Mouse (Mus musculus) kidney, adult 8-10 months (tissue): ENCODE measurements at regions not wholly inside any gene's neighbourhood (a gene's known extent, or its start where the extent isn't known, plus 50 kb on each side); places are given as distances from the start of the nearest gene placed in this dataset.

Experiments
- DNase-seq, 2 experiments: peaks; one replicate each; pipeline ENCODE4 v3.0.0; 2022

DNA sequence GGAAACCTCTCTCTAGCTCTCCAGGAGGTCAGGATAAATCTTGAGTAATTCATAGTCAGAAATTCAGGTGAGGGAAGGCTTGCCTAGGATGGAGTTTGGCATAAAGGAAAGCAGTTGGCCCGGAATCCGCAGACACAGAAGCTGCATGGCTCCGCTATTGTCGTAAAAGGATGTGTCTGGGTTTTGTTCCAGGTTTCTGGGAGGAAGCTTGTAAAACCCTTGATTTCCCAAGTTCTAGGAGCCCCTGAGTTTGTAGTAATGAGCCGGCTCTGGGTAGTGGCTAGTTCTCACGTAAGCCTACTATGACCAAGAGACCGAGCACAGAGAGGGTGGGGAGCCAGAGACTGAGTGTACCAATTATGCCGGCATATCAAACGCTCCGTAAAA, 52.7 kb upstream of the Gm21915 start:
- DNase-seq: no peak

GRCm38 (mm10) chr9:40617036-40617675, 53.3 kb upstream of the Gm21915 start:
- no peak for DNase-seq

DNA sequence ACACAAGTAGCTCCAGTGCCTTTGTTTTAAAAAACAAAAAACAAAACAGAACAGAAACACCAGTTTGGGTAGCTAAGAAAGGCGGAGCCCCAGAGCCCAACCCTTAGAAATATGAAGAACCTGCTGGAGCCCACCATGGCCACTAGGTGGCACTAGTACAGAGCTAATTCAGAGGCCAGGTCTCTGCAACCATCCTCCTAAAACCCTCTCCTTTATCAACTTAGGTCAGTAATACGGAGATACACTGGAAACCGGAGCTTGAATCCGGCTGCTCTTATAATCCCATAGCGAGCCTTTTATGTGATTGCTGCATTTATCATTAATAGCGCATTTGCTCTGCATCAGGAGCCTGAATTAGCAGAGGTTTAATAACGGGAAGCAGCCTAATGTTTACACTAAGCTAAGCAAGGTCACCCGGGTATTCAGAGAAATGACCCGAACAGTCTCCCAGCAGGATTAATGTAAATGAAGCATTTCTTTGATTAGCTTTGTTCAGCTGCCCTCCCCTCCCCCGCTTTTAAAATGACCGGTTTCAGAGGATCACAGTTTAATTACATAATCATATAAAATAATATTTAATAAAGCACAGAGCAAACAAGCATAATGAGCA, 53.9 kb upstream of the Gm21915 start:
- peak; percentile 41 to 69 for DNase-seq

DNA sequence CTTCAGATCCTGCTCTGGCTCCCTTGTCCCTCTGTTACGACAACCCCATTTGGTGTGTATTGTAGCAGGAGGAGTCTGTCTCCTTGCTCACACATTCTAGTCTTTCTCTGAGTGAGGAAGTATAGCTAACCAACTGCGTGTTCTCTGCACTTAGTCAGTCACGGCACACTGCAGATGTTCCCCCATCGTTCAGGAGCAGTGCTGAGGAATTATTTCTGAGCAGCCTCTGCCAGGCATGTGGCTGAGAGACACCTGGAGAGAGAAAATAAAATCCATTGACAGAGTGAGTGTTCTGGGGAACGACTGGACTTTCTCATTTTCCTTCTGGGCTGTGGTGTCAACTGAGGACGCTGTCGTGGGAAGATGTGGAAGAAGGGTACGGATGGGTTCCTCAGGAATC, 54.5 kb upstream of the Gm21915 start:
- no peak for DNase-seq

DNA sequence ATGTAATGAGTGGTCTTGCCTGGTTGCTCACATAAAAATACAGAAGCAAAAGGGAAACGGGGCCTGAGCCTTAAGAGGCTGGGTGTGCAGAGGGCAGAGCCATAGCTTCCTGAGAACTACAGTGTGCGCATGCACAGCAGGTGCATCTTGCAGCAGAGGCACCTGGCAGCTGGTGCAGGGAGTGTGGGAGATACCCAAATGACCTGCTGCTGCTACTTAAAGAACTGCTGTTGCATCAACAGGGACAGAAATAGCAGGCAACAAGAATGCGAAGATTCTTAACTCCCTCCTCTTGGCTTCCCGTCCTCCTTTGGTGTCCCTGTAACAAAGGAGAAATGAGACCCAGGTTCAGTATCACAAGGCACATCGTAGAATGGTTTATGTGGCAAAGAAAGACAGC, 56.3 kb upstream of the Gm21915 start:
- DNase-seq: no peak

- no peak for DNase-seq
Measured at GRCm38 (mm10) chr9:40613182-40613581, 57.2 kb upstream of the Gm21915 start.

- no peak for DNase-seq
Measured at GRCm38 (mm10) chr9:40612755-40613154, 57.7 kb upstream of the Gm21915 start.

DNA sequence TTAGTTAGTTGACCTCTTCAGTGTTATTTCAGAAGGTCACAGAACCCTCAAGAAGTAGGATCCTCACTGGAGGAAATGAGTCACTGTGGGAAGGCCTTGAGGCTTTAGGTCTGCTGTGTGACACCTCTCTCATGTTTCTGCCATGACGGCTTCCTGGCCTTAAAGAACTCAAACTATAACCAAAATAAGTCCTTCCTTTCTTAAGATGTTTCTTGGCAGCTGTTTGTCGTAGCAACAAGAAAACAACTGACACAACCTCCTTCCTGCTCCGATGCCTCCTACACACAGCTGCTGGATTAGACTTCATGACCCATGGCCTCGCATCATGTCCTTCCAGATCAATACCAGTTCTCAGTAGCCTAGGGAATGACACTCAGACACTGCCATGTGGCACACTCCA, 58.1 kb upstream of the Gm21915 start:
- DNase-seq: no peak

- DNase-seq: no peak
Measured at GRCm38 (mm10) chr9:40611626-40612025, 58.8 kb upstream of the Gm21915 start.

GRCm38 (mm10) chr9:40608596-40608995, 61.8 kb upstream of the Gm21915 start:
- DNase-seq: no peak

DNA sequence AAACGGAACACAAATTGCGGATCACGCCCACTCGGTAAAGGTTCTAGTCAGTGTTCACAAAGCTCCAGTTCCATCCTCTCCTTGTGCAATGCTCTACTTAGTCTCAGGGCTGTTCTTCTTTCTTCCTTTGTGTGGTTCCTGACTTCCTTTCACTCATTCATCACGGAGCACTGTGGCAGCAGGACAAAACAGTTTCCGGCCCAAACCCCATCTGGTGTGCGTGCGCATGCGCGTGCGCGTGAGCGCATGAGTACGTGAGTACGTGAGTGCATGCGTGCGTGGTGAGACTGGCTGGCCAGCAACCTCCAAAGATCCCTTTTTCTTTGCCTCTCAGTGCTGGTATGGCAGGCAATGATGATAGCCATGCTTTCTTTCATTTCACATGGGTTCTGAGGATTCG, 62.5 kb upstream of the Gm21915 start:
- DNase-seq: no peak

DNA sequence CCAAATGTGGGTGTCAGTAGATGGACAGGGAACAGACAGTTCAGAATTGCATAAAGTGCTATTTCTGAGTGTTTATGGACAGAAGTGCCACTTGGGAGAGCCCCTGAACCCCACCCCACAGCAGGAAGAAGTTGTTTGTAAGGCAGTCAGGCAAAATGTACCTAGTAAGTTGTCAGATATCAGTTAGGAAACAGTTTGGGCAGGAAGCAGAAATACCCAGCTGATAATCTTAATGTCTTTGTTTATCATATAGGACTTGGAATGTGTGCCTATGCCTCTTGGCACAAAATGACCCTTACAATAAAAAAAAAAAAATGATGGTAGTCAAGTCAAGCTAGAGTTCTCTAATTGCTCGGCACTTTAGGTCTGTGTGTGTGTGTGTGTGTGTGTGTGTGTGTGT, 66.9 kb upstream of the Gm21915 start:
- DNase-seq: no peak

- DNase-seq: no peak
Measured at GRCm38 (mm10) chr9:40598431-40598831, 67.2 kb upstream of the Gramd1b start.

GRCm38 (mm10) chr9:40587421-40587820, 56.2 kb upstream of the Gramd1b start:
- DNase-seq: no peak

DNA sequence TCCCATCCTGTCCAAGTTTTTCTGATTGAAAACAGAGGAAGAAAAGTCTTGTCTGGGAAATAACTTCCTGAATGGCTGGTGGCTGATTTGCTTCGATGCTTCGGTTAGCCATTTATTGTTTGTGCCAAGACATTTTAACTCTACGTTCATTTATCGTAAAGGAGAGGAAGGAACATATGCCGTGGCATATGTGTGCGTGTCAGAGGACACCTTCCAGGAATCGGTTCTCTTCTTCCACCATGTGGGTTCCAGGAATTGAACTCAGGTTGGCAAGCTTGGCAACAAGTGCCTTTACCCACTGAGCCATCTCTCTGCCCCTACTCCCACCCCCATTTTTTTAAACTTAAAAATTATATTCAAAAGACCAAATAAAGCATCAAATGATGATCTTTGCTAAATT, 55.4 kb upstream of the Gramd1b start:
- no peak for DNase-seq

- peak; percentile 38 to 81 for DNase-seq
Measured at GRCm38 (mm10) chr9:40583554-40583953, 52.4 kb upstream of the Gramd1b start.

DNA sequence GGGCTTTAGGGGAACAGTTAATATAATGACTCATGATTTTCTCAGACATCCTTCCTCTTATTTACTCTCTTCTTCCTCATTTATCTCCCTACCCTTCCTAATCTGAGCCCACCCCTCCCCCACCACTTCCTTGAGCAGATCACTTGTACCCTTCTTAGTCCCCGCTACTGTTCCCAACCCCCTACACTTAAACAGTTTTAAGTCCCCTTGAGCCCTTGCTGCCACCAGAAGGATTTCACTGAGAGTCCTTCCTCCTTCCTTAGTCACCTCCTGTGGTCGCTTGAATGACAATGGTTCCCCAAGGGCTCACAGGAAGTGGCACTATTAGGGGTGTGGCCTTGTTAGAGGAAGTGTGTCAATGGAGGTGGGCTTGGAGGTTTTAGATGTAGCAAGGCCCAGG, 50.7 kb upstream of the Gramd1b start:
- DNase-seq: no peak
